Mouse (Mus musculus): ENCODE data around the gene Gm27021.

Gm27021 gene

DNA sequence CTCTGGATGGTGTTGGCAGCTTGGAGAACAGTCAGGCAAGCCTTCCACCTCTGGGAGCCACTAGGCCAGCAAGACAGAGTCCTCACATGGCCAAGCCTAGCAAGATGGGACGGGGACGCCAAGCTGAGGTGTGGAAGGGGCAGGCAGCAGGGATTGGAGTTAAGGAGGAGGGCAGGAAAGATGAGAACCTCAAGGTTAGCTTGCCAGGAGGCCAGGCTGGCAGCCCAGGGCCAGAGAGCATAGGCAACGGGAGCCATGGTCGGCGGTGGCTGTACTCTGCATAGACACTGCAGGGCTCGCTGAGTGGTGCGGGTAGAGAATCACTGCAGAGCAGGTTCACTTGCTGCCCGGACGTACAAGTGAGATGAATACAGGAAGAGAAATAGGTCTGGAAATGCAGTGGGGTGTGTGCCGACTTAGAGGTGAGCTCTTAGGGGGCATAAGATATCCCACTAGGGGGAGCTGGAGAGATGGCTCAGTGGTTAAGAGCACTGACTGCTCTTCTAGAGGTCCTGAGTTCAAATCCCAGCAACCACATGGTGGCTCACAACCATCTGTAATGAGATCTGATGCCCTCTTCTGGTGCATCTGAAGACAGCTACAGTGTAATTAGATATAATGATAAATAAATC is 25.7 kb downstream of the Gm27021 start:
- DNase-seq (ENCODE audit: low spot score in 2 of 2): no peak

DNA sequence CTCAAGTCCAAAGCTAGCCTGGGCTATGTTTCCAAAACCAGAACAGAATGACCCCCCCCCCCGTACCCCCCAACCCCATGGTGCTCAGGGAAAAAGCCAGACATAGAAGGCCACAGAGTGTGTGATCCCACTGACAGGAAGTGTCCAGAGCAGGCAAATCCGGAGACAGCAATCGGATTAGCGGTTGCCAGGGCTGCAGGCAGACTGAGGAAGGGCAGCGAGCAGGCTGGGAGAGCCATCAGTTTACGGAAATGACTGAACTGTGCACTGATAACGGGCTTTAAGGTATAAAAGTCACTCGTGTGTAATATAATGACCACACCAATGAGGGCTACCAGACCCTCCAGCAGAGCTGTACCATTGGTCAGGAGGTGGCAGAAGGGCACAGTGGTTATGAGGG is 26.6 kb downstream of the Gm27021 start:
- DNase-seq (ENCODE audit: low spot score in 2 of 2): no peak

DNA sequence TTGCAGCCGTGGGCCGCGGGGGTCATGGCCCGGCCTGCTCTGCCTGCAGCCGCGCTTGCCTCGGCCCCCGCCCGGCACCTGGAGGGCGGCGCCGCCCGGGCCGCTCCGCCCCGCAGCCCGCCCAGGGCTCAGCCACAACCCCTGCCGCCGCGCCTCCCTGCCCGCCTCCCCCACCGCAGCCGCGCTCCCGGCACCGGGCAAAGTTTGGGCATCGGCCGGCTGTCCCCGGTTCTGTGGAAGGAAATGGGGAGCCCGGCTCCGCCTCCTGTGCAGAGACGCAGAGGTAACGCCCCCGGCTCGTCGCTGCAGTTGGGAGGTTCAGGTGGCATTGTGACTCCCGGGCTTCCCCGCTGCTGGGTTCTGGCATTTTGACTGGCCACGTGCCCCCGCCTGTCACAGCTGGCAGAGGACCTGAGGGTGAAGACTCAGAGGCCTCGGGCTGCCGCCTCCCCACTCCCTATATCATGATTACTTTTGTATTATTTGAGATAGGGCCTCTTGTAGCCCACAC is 33.5 kb downstream of the Gm27021 start:
- DNase-seq (ENCODE audit: low spot score in 2 of 2): peak; percentile 23 to 29

DNA sequence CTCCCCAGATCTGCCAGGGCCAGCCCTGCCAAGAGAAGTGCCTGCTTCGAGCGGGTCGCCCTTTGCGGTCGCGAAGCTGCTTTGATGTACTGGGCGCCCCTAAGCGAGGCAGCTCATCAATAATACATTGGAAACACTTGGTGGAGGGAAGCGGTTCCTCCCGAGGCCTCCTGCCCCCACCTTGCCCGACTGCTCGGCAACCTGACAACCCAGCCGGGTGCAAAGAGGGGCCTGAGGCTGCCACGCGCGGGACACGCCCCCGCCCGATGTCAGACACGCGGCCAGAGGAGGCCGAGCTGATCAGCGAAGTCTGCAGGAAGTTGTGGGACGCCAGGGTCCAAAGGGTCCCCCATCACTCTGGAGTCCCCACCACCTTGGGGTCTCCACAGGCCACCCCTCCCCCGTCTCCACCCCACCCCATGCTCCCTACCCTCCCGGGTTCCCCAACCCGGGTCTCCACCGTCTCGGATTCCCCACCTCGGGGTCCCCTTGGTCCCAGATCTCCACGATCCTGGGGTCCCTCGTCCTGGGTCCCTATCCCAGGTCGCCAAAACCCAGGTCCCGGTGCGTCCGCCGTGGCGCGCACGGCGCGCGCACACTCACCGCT is 34.1 kb downstream of the Gm27021 start:
- no peak for DNase-seq (ENCODE audit: low spot score in 2 of 2)

DNA sequence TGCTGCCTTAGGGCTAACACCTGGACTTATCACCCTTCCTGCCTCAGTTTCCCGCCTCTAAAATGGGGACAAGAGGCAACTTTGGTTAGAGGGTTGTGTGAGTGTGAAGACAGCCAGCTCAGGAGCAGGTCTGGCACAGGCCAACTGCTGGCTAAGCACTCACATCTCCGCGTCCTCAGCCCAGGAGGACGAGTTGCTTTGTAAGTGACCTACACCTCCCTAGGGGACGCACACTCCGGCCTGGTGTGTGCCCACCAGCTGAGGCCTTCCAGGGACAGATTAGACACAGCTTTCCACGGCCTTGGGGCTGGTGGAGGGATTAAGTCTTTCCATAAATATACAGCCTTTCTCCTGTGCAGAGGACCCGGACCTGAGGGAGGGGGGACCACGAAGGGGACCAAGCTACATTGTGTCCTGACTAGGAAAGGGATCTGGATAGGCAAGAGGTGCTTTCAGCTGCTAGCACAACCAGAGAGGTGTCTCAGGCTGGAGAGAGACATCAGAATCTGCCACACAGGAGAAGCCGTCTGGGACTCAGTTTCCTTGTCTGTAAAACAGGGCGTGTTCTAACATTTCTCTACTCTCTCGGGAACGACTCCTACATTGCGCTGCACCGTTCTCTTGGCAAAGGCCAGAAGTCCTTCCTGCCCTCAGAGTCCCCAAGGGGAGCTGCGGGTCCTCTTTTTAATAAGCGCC is 34.8 kb downstream of the Gm27021 start:
- DNase-seq (ENCODE audit: low spot score in 2 of 2): no peak

DNA sequence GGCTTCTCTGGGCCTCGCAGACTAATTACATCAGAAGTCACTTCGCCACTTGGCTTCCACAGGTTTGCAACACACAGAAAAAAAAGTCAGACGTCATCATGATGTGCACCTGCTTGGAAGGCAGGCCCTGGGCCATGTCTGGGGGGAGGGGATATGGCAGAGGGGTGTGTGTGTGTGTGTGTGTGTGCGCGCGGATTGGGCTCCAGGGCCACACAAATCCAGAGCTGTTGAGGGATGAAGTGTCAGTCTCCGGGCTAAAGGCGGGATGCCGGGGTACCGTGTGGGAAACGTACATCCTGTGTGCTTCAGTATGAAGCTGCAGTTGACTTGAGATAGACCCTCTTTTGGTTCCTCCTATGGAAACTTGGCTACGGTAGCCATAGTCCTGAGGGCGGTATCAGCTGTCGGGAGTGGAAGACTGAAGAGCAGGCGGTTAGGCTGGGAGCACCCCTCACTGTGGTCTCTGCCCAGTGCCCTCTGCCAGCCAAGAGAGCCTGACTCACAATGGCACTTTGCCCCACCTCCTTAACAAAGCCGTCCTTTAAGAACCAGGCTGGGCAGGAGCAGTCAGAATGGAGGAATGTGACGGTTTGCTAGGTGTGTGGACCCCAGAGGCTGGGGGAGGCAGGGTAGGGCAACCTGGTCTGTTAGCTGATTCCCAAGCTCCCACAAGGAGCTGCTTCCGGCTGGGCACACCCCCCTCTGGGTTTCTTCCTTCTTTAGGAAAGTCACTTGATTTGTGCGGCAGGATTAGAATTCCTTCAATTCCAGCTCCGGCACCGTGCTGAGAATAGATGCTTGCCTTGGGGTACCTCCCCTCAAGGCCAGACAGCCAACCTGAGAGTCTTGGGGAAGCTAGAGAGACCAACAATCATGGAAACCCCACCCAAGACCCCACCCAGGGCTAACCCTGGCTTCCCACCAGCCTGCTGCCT is 36.2 kb downstream of the Gm27021 start:
- no peak for DNase-seq (ENCODE audit: low spot score in 2 of 2)

DNA sequence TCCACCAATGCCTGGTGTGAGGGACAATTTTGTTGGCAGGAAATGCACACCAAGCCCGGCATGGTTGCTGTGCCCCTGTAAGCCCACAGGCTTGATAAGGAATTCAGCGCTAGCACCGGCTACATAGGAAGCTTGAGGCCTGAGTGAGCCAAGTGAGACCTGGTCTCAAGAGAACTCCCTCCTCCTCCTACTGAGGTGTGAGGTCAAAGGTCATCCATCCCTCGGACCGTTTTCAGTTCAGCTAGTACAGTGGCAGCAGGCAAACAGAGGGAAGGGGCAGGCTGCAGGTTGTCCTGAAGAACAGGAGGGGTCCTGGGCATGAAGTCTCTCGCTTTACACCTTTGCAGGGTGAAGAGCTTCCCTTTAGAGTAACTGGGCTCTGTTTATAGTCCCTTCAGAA is 37.0 kb downstream of the Gm27021 start:
- no peak for DNase-seq (ENCODE audit: low spot score in 2 of 2)

DNA sequence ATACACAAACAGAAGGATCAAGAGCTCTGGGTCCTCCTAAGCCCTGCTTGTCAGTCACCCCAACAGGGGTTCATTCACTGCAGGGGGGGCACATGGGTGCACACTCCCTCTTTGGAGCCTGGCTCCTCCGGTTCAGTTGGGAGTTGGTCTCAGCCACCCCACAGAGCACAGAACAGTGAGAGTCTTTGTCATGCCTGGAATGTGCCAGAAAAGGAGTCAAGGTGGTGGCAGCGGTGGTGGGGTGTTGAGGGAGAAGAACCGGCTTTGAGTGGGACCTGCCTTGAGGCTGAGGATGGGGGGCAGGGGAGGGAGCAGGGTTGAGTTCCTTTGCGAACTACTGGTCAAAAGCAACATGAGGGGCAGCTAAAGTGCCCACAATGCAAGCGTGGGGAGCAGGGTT is 37.8 kb downstream of the Gm27021 start:
- no peak for DNase-seq (ENCODE audit: low spot score in 2 of 2)

DNA sequence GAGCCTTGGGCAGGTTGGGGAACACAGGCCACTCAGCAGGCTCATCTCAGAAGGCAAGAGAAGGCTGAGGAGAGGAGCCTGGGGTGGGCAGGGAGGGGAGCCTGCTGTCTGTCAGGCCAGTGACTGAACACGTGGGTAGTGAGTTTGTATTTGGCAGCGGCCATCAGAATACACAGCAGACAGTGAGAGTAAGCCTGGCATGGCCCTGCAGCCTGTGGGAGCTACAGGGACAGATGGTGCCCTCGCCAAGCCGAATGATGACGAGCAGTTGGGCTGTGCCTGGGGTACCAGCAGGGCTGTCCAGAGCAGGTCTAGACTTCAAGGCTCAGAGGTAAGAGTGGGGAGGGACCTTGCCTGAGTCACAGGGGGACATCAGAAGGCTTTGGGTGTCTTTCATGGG is 40.6 kb downstream of the Gm27021 start:
- no peak for DNase-seq (ENCODE audit: low spot score in 2 of 2)

DNA sequence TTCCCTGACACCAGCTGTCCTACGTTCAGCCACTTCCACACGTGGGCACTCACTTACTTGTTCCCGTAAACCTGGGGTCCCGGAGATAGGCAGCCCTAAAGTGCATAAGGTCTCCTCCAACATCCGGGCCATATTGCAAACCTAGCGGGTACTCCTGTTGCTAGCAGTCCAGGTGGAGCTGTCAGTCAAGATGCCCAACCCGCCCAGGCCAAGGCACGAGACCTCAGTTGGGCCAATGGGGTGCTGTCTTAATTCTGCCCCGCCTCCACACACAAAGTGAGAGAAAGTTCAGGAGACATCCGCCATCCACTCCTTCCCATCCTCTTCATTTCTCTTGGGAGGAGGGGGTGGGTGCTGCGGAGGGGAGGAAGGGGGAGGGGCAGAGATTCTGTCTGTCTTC is 41.4 kb downstream of the Gm27021 start:
- no peak for DNase-seq (ENCODE audit: low spot score in 2 of 2)

DNA sequence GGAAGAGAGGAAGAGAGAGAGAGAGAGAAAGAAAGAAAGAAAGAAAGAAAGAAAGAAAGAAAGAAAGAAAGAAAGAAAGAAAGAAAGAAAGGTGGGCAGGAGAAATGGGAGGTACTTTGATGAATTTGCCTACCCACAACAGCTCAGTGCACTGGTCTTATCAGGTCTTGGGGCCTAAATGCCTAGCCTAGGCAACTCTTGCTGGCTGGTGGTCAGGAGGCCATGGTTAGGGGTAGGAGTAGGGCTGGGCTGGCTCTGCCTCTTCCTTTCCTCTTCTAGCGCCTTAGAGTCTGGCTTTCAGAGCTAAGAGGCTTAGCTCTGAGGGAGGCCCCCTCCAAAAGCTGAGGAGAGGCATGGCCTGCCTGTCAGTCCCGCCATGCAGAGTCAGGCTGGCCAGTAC is 44.3 kb downstream of the Gm27021 start:
- no peak for DNase-seq (ENCODE audit: low spot score in 2 of 2)

DNA sequence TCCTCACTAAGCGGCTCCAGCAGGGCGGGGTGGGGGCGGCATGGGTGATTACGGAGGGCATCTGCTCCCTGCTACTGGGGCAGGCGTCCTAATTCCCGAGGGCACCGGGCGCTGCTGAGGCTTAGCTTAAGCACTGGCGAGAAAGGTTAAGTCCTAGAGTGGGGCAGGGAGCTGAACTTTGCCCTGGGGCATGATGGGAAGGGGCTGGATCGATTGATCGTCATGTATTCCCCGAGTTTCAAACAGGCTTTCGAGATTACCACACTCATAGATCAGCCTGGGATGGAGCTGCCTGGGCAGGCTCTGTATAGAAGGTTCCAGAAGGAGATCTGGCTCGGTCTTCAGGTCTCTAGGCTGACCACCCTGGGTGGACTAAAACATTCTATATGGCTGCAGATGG is 45.7 kb downstream of the Gm27021 start:
- no peak for DNase-seq (ENCODE audit: low spot score in 2 of 2)

DNA sequence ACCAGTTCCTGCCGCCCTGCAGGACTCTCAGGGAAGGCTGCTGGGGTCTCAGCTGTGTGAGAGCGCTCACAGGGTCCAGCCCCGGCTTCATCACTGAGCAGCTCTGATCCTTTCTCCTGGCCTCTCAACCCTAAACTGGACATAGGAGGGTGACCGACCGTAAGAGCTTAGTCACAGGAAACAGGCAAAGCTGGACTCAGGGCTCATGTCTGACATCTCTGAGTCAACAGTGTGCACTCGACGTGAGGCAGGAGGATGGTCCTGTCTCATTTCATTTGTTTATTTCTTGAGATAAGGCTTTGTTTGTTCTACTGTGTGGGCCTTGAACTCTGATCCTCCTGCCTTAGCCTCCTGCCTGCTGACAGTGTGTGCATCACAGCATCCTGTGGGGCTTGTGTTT is 47.4 kb downstream of the Gm27021 start:
- no peak for DNase-seq (ENCODE audit: low spot score in 2 of 2)

DNA sequence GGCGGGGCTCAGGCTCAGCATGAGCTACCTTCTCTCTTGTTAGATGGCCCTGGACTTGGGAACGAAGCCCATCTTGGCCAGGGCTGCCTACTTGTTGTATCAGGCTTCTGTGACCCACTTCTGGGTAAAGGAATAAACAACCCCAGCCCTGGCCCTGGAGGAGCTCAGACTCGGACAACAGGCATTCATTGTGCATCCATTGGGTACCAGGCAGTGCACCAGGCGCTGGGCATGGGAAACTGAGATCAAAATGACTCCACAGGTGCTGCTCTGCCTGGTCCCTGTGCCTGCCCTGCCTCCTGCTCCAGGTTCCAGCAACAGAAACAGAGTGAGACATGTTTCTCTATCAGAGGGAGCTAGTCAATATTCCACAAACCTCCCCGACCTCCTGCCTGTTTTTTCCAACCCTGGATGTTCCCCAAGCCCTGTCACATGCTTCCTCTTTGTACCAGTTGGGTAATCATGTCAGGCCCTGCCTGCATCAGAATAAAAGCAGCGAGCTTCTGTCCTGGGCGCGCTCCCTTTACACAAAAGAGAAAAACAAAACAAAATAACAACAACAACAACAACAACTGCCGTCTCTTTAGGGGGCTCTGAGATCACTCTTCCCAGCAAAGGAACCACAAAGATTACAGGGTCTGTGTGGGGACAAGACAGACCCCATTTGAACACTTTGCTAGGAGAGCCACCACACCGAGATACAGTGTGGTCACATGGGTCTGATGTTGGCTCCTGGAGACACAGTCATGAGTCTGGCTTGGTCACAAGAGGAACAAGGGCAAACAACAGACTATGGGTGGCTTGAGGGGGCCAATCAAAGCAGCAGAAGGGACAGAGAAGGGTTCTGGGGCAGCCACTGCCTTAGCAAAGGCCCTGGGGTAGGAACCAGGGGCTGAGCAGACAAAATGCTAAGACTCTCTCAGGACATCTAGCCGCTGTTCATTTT is 48.4 kb downstream of the Gm27021 start:
- DNase-seq (ENCODE audit: low spot score in 2 of 2): no peak

DNA sequence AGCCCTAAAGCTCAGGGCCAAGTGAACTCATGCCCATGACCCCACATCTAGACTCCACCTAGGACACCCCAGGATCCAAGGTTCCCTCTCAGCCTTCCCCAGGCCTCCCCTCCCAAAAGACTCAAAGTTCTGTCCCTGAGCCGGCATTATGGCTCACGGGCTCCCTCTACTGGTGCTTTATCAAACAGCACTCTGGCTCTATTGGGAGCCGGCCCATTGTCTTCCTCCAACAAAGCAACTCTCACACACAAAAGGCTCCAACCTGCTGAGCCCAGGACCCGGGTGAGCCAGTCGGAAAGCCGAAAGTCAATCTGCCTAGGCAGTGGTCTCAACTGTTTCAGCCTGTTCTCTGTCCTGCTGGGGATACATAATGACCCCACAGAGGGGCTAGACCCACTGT is 49.8 kb downstream of the Gm27021 start:
- peak; percentile 31 to 47 for DNase-seq (ENCODE audit: low spot score in 2 of 2)

DNA sequence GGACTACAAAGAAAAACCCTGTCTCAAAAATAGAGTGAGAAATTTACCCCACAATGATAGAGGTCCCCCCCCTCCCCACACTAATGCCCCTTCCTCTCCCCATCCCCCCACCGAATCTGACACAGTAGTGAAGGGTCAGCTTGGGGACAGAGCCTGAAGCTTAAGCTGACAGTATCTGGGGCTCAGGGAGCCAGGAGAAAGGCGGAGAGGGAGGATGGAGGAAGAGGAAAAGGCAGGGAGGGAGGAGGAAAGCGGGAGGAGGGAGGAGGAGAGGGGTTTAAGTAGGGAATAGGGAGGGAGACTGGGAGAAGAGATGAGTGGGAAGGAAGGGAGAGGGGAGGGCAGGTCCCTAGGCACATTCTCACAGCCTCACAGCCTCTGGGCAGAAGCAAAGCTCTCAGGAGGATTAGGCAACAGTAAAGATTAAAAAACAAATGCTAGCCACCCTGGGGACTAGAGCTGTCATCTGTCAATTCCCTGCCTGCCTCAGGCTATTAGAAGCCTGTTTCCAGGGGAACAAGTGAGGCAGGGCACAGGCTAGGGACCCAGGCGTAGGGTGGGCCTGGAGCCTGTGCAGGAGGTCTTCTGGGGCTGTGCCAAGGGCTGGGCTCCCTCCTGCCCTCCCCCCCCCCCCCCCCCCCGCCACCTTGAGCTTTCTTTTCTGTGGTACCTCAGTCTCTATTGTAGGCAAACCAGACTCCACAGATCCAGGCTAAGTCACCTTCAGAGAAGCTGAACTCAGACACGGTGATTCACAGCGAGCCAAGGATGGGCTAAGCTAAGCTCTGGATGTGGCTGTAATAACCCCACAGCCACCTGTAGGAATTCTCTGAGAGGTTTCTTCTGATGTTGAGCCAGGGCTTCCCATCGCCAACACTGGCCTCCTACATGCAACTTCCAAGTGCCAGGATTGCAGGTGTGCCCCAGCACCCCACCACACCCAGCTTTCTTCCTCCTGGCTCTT is 50.9 kb downstream of the Gm27021 start:
- no peak for DNase-seq (ENCODE audit: low spot score in 2 of 2)

DNA sequence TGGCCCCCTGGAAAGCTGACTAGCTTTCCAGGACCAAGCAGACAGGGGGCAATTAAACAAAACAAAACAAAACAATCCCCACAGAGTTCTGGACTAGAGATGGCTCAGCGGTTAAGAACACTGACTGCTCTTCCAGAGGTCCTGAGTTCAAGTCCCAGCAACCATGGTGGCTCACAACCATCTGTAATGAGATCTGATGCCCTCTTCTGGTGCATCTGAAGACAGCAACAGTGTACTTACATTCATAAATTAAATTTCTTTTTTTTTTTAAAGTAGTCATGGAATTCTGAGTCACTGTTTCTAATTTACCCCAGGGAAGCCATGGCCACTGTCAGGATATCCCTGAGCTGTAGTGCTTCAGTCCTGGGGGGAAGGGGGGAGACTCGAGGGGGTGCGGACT is 53.4 kb downstream of the Gm27021 start:
- DNase-seq (ENCODE audit: low spot score in 2 of 2): no peak

DNA sequence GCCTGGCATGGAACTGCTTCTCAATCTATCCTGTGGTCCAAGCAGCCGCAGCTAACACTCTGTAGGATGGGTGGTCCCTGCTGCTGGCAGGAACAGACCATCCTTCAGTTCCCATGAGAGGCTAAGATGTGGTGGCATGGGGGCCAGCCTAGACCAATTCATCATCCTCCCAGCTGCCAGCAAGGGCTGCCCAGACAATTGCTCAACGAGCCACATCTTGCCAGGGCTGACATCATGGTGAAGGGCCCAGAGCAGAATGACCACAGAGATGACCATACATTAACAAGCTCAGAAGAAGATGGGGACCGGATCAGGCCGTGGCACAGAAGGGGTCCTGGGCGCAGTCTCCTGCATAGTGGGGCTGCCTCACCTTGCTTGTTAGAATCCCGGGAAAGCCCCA is 57.1 kb downstream of the Gm27021 start:
- DNase-seq (ENCODE audit: low spot score in 2 of 2): no peak

DNA sequence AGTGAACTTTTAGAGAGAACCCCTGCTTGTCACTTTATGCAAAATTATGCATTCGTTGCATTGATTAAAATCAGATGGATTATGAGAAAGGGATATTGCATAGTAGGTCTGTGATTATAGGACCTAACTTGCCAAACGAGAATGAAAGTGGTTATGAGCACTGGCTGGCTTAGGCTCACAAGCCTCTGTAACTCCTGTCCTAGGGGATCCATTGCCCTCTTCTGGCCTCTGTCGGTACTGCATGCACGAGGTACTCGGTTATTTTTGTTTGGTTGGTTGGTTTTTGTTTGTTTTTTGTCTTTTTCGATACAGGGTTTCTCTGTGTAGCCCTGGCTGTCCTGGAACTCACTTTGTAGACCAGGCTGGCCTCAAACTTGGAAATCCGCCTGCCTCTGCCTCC is 60.0 kb downstream of the Gm27021 start:
- peak; percentile 48 to 58 for DNase-seq (ENCODE audit: low spot score in 2 of 2)

DNA sequence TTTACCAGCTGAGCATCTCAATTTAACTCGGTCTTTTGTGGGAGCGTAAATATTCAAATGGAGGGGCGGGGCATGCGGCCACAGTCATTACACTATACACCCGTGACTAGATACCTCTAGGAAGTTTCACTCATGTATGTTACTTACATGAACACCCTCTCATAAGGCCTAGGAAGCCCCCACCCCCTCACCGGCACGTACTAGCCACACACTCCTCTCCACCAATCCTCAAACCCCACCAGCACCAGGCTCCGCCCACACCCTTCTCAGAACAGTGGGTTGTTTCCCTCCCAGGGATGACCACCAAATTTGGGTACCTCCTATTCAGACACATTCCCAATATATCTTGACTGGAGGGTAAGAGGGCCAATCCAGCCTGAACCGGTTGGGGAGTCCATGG is 60.4 kb downstream of the Gm27021 start:
- DNase-seq (ENCODE audit: low spot score in 2 of 2): no peak
